ENCODE assay signal across 10 mouse cellular contexts in genomic region chr11:84028271-84029028, GRCm38 (mm10). TPM values are rescaled to one million over a fixed set of nuclear protein-coding genes. Genes with fewer than 3 reads are reported as not detected.
DNase-seq lines count a peak whose midpoint lies in the region; ATAC-seq lines count a peak whose summit lies in the region.
"Had no signal": no experiment of that assay in that cellular context is flagged by ENCODE, and none has a peak within 500 bp of the region (broad histone marks: within the 10 kb centered on the region; RNA-seq: fewer than 3 reads in every experiment).

No protein-coding gene starts in this region.

- peaks cover 46% of the 10 kb centered on the region for H3K36me3 ChIP-seq in heart, embryonic 10.5 days
- H3K36me3 ChIP-seq in heart, embryonic 15.5 days = peaks cover 31% of the 10 kb centered on the region
- peaks cover 55% of the 10 kb centered on the region for H3K36me3 ChIP-seq in embryonic facial prominence, embryonic 10.5 days (replicated peaks)

- peaks cover 11% of the 10 kb centered on the region; the same call in 1 of the 2 replicates for H3K4me1 ChIP-seq in heart, embryonic 10.5 days
- H3K4me1 ChIP-seq in heart, embryonic 15.5 days (replicated peaks) = peaks cover 29% of the 10 kb centered on the region
- 0 out of 2 replicates have a peak, but pooled peaks cover under 1% of the 10 kb centered on the region for H3K4me1 ChIP-seq in embryonic facial prominence, embryonic 10.5 days

- H3K27me3 ChIP-seq in heart, embryonic 10.5 days (ENCODE audit: insufficient read depth, poor library complexity, severe bottlenecking) = peaks cover 17% of the 10 kb centered on the region; the same call in 1 of the 2 replicates
- peaks cover 68% of the 10 kb centered on the region for H3K27me3 ChIP-seq in heart, embryonic 15.5 days
- no peaks in the 10 kb centered on the region for H3K27me3 ChIP-seq in embryonic facial prominence, embryonic 10.5 days (replicated peaks; ENCODE audit: low read depth, poor library complexity, severe bottlenecking)

- no peak overlapping the region for H3K27ac ChIP-seq in heart, embryonic 10.5 days
- H3K27ac ChIP-seq in heart, embryonic 15.5 days = peak overlapping the region; percentile 78
- no peak overlapping the region for H3K27ac ChIP-seq in embryonic facial prominence, embryonic 10.5 days (replicated peaks)
- H3K27ac ChIP-seq: macrophage had no signal

- 50% methylated on average over 9 of the region's 9 CpGs for WGBS in heart, embryonic 10.5 days
- 29% methylated on average over 9 of the region's 9 CpGs for WGBS in heart, embryonic 15.5 days
- WGBS in embryonic facial prominence, embryonic 10.5 days = 88% methylated on average over 9 of the region's 9 CpGs

- peak overlapping the region; percentile 43 for H3K4me2 ChIP-seq in heart, embryonic 15.5 days

- no peak overlapping the region for H3K9ac ChIP-seq in heart, embryonic 15.5 days

- no peak overlapping the region for H3K4me3 ChIP-seq in heart, embryonic 10.5 days
- H3K4me3 ChIP-seq in heart, embryonic 15.5 days = no peak overlapping the region
- H3K4me3 ChIP-seq in embryonic facial prominence, embryonic 10.5 days = no peak overlapping the region

- no peaks in the 10 kb centered on the region for H3K9me3 ChIP-seq in heart, embryonic 10.5 days
- no peaks in the 10 kb centered on the region for H3K9me3 ChIP-seq in heart, embryonic 15.5 days (replicated peaks)
- no peaks in the 10 kb centered on the region for H3K9me3 ChIP-seq in embryonic facial prominence, embryonic 10.5 days

- peak; percentile 89 to 91 for DNase-seq in heart, adult 18-20 months
- DNase-seq in heart, embryonic 10.5 days (ENCODE audit: low spot score) = no peak
- DNase-seq in adrenal gland, postnatal 36 days = peak; percentile 49 to 52
- DNase-seq in lung, postnatal 10 days = peak; percentile 83
- no peak for DNase-seq in right cerebral cortex, postnatal 36 days (ENCODE audit: low spot score in 2 of 2)
- DNase-seq in embryonic facial prominence, embryonic 10.5 days (ENCODE audit: low spot score) = no peak

- peak; percentile 78 for ATAC-seq in heart, embryonic 15.5 days (replicated peaks; ENCODE audit: insufficient number of reproducible peaks, insufficient read depth, low FRiP score, low read depth)
- ATAC-seq in cerebellum, adult (ENCODE audit: insufficient number of reproducible peaks, low FRiP score, low TSS enrichment) = no peak
- ATAC-seq: activated CD4-positive, CD25-positive, alpha-beta regulatory T cell, adult 4 months had no signal

RNA-seq across cellular contexts. Expression of gene Dusp14, which starts 40.6 kb away (rescaled TPM):
- under 1 TPM in 1 of 2 experiments, not detected in 1; 0.44 TPM for total RNA-seq in heart, adult 18-20 months (2021)
- polyA plus RNA-seq in heart, embryonic 10.5 days (2016; fragmentation: Nextera tagmentation; extraction: Ambion mirVana) = 6.0 and 6.9 TPM in 2 replicates
- total RNA-seq in adrenal gland, postnatal 36 days (2021) = 10 to 100 TPM in 1 of 2 experiments, 1 to 10 TPM in 1; 6.0 to 14.0 TPM
- polyA plus RNA-seq in heart, embryonic 15.5 days (2015; fragmentation: Nextera tagmentation; extraction: Ambion mirVana) = 4.3 and 8.9 TPM in 2 replicates
- 7.3 and 9.4 TPM in 2 replicates for polyA plus RNA-seq in embryonic facial prominence, embryonic 10.5 days (2016; fragmentation: Nextera tagmentation; extraction: Ambion mirVana)

Comparison
In these comparisons a context has a peak if more than half of its experiments do, and no peak if none do; other contexts are left out.
1. DNase-seq: peak in heart, adult 18-20 months (2 of 2), adrenal gland, postnatal 36 days (2 of 2) and lung, postnatal 10 days (single experiment); none in heart, embryonic 10.5 days (single experiment), right cerebral cortex, postnatal 36 days (0 of 2) and embryonic facial prominence, embryonic 10.5 days (single experiment).